Mouse (Mus musculus): ENCODE data around the gene Anln. TPM values are rescaled to one million over a fixed set of nuclear protein-coding genes. Genes with fewer than 3 reads are reported as not detected.

The Anln gene
- polyA plus RNA-seq, 1 experiment from 2014 or later, result 57.6 TPM

- Histone ChIP-seq H3K4me3 (replicated peaks; ENCODE audit: low read length) (no peak overlapping the region), H3K27ac (ENCODE audit: low read length) (no peak overlapping the region), H3K9me3 (replicated peaks; ENCODE audit: control insufficient read depth, low read length) (no peaks in the 10 kb centered on the region), H3K4me2 (ENCODE audit: low read depth, low read length) (no peak overlapping the region), H3K27me3 (ENCODE audit: control insufficient read depth, insufficient read depth, low read length) (no peaks in the 10 kb centered on the region), H3K4me1 (ENCODE audit: control insufficient read depth, insufficient read depth, low read length) (no peaks in the 10 kb centered on the region), H3K9ac (ENCODE audit: low read length) (no peak overlapping the region), H3K36me3 (ENCODE audit: control insufficient read depth, insufficient read depth, low read length) (peaks cover 17% of the 10 kb centered on the region)
- WGBS, result 91% methylated on average over 3 of the region's 3 CpGs
- no peak for ATAC-seq (ENCODE audit: insufficient read depth, low FRiP score)
Measured at GRCm38 (mm10) chr9:22355919-22356318, 33.1 kb downstream of the Anln start.

- no peak overlapping the region for H3K9ac ChIP-seq (ENCODE audit: low read length)
- no peak overlapping the region for H3K4me3 ChIP-seq (replicated peaks; ENCODE audit: low read length)
- no peak for ATAC-seq (ENCODE audit: insufficient read depth, low FRiP score)
- H3K4me1 ChIP-seq (ENCODE audit: control insufficient read depth, insufficient read depth, low read length), result no peaks in the 10 kb centered on the region
- H3K4me2 ChIP-seq (ENCODE audit: low read depth, low read length), result no peak overlapping the region
- no peaks in the 10 kb centered on the region for H3K9me3 ChIP-seq (replicated peaks; ENCODE audit: control insufficient read depth, low read length)
- H3K27me3 ChIP-seq (ENCODE audit: control insufficient read depth, insufficient read depth, low read length), result no peaks in the 10 kb centered on the region
- no peak overlapping the region for H3K27ac ChIP-seq (ENCODE audit: low read length)
- H3K36me3 ChIP-seq (ENCODE audit: control insufficient read depth, insufficient read depth, low read length), result peaks cover 8% of the 10 kb centered on the region
- 81% methylated on average over 5 of the region's 5 CpGs for WGBS
Measured at GRCm38 (mm10) chr9:22353901-22354300, 35.1 kb downstream of the Anln start.

GRCm38 (mm10) chr9:22353465-22353864, 35.5 kb downstream of the Anln start:
- peaks cover 7% of the 10 kb centered on the region for H3K36me3 ChIP-seq (ENCODE audit: control insufficient read depth, insufficient read depth, low read length)
- no peak for ATAC-seq (ENCODE audit: insufficient read depth, low FRiP score)

GRCm38 (mm10) chr9:22340331-22340730, 48.7 kb downstream of the Anln start:
- WGBS, result 70% methylated on average over 1 of the region's 1 CpGs
- Histone ChIP-seq H3K9me3 (replicated peaks; ENCODE audit: control insufficient read depth, low read length) (no peaks in the 10 kb centered on the region), H3K4me2 (ENCODE audit: low read depth, low read length) (no peak overlapping the region), H3K9ac (ENCODE audit: low read length) (no peak overlapping the region), H3K4me3 (replicated peaks; ENCODE audit: low read length) (no peak overlapping the region), H3K27me3 (ENCODE audit: control insufficient read depth, insufficient read depth, low read length) (no peaks in the 10 kb centered on the region), H3K27ac (ENCODE audit: low read length) (no peak overlapping the region), H3K36me3 (ENCODE audit: control insufficient read depth, insufficient read depth, low read length) (peaks cover 28% of the 10 kb centered on the region), H3K4me1 (ENCODE audit: control insufficient read depth, insufficient read depth, low read length) (no peaks in the 10 kb centered on the region)
- no peak for ATAC-seq (ENCODE audit: insufficient read depth, low FRiP score)

More at GRCm38 (mm10) chr9:22353465-22353864, 35.5 kb downstream of the Anln start:
- 92% methylated on average over 5 of the region's 5 CpGs for WGBS
- Histone ChIP-seq H3K9me3 (replicated peaks; ENCODE audit: control insufficient read depth, low read length) (no peaks in the 10 kb centered on the region), H3K4me3 (replicated peaks; ENCODE audit: low read length) (no peak overlapping the region), H3K27me3 (ENCODE audit: control insufficient read depth, insufficient read depth, low read length) (no peaks in the 10 kb centered on the region), H3K4me1 (ENCODE audit: control insufficient read depth, insufficient read depth, low read length) (no peaks in the 10 kb centered on the region), H3K4me2 (ENCODE audit: low read depth, low read length) (no peak overlapping the region), H3K27ac (ENCODE audit: low read length) (no peak overlapping the region), H3K9ac (ENCODE audit: low read length) (no peak overlapping the region)

GRCm38 (mm10) chr9:22337217-22337616, 51.8 kb downstream of the Anln start:
- no peak for ATAC-seq (ENCODE audit: insufficient read depth, low FRiP score)
- Histone ChIP-seq H3K4me1 (ENCODE audit: control insufficient read depth, insufficient read depth, low read length) (no peaks in the 10 kb centered on the region), H3K27me3 (ENCODE audit: control insufficient read depth, insufficient read depth, low read length) (no peaks in the 10 kb centered on the region), H3K36me3 (ENCODE audit: control insufficient read depth, insufficient read depth, low read length) (peaks cover 39% of the 10 kb centered on the region), H3K9ac (ENCODE audit: low read length) (no peak overlapping the region), H3K9me3 (replicated peaks; ENCODE audit: control insufficient read depth, low read length) (no peaks in the 10 kb centered on the region), H3K27ac (ENCODE audit: low read length) (no peak overlapping the region), H3K4me3 (replicated peaks; ENCODE audit: low read length) (no peak overlapping the region), H3K4me2 (ENCODE audit: low read depth, low read length) (no peak overlapping the region)
- WGBS, result 97% methylated on average over 2 of the region's 2 CpGs

GRCm38 (mm10) chr9:22327475-22328387, 61.3 kb downstream of the Anln start:
- peaks cover 8% of the 10 kb centered on the region; the same call in 1 of the 2 replicates for H3K4me1 ChIP-seq (ENCODE audit: control insufficient read depth, insufficient read depth, low read length)
- H3K36me3 ChIP-seq (ENCODE audit: control insufficient read depth, insufficient read depth, low read length), result no peaks in the 10 kb centered on the region
- ATAC-seq (ENCODE audit: insufficient read depth, low FRiP score), result peak; percentile 94
- under 1% methylated on average over 32 of the region's 32 CpGs for WGBS
- peak overlapping the region; percentile 95 for H3K27ac ChIP-seq (ENCODE audit: low read length)
- H3K4me3 ChIP-seq (replicated peaks; ENCODE audit: low read length), result peak overlapping the region; percentile 60
- peak overlapping the region; percentile 92 for H3K4me2 ChIP-seq (ENCODE audit: low read depth, low read length)
- H3K9me3 ChIP-seq (replicated peaks; ENCODE audit: control insufficient read depth, low read length), result no peaks in the 10 kb centered on the region
- peak overlapping the region; percentile 76 for H3K9ac ChIP-seq (ENCODE audit: low read length)
- H3K27me3 ChIP-seq (ENCODE audit: control insufficient read depth, insufficient read depth, low read length), result no peaks in the 10 kb centered on the region

GRCm38 (mm10) chr9:22327099-22327474, 61.9 kb downstream of the Anln start:
- 20% methylated on average over 9 of the region's 9 CpGs for whole genome bisulfite sequencing
- peak overlapping the region; percentile 92 for H3K4me2 ChIP-seq (ENCODE audit: low read depth, low read length)
- no peak for ATAC-seq (ENCODE audit: insufficient read depth, low FRiP score)
- H3K9ac ChIP-seq (ENCODE audit: low read length), result peak overlapping the region; percentile 76
- peaks cover 8% of the 10 kb centered on the region; the same call in 1 of the 2 replicates for H3K4me1 ChIP-seq (ENCODE audit: control insufficient read depth, insufficient read depth, low read length)
- H3K36me3 ChIP-seq (ENCODE audit: control insufficient read depth, insufficient read depth, low read length), result no peaks in the 10 kb centered on the region
- peak overlapping the region; percentile 95 for H3K27ac ChIP-seq (ENCODE audit: low read length)
- no peaks in the 10 kb centered on the region for H3K9me3 ChIP-seq (replicated peaks; ENCODE audit: control insufficient read depth, low read length)
- H3K4me3 ChIP-seq (replicated peaks; ENCODE audit: low read length), result peak overlapping the region; percentile 60
- H3K27me3 ChIP-seq (ENCODE audit: control insufficient read depth, insufficient read depth, low read length), result no peaks in the 10 kb centered on the region

- H3K9ac ChIP-seq (ENCODE audit: low read length), result no peak overlapping the region
- 97% methylated on average over 1 of the region's 1 CpGs for WGBS
Measured at GRCm38 (mm10) chr9:22324579-22324978, 64.4 kb downstream of the Anln start.

GRCm38 (mm10) chr9:22322381-22323211, 66.4 kb downstream of the Anln start:
- no peak overlapping the region for H3K4me3 ChIP-seq (replicated peaks; ENCODE audit: low read length)
- H3K9ac ChIP-seq (ENCODE audit: low read length), result no peak overlapping the region
- no peak overlapping the region for H3K27ac ChIP-seq (ENCODE audit: low read length)
- H3K4me1 ChIP-seq (ENCODE audit: control insufficient read depth, insufficient read depth, low read length), result peaks cover 5% of the 10 kb centered on the region; the same call in 1 of the 2 replicates
- H3K9me3 ChIP-seq (replicated peaks; ENCODE audit: control insufficient read depth, low read length), result no peaks in the 10 kb centered on the region
- H3K36me3 ChIP-seq (ENCODE audit: control insufficient read depth, insufficient read depth, low read length), result no peaks in the 10 kb centered on the region
- no peak overlapping the region for H3K4me2 ChIP-seq (ENCODE audit: low read depth, low read length)
- WGBS, result 74% methylated on average over 8 of the region's 8 CpGs
- ATAC-seq (ENCODE audit: insufficient read depth, low FRiP score), result no peak
- H3K27me3 ChIP-seq (ENCODE audit: control insufficient read depth, insufficient read depth, low read length), result no peaks in the 10 kb centered on the region

More at GRCm38 (mm10) chr9:22324579-22324978, 64.4 kb downstream of the Anln start:
- Histone ChIP-seq H3K27ac (ENCODE audit: low read length) (no peak overlapping the region), H3K36me3 (ENCODE audit: control insufficient read depth, insufficient read depth, low read length) (no peaks in the 10 kb centered on the region), H3K4me3 (replicated peaks; ENCODE audit: low read length) (no peak overlapping the region), H3K27me3 (ENCODE audit: control insufficient read depth, insufficient read depth, low read length) (no peaks in the 10 kb centered on the region), H3K4me2 (ENCODE audit: low read depth, low read length) (no peak overlapping the region), H3K9me3 (replicated peaks; ENCODE audit: control insufficient read depth, low read length) (no peaks in the 10 kb centered on the region), H3K4me1 (ENCODE audit: control insufficient read depth, insufficient read depth, low read length) (peaks cover 8% of the 10 kb centered on the region; the same call in 1 of the 2 replicates)
- no peak for ATAC-seq (ENCODE audit: insufficient read depth, low FRiP score)

All from stomach, embryonic 16.5 days (tissue).